Mouse (Mus musculus): ENCODE data around the gene Sun1.

DNA sequence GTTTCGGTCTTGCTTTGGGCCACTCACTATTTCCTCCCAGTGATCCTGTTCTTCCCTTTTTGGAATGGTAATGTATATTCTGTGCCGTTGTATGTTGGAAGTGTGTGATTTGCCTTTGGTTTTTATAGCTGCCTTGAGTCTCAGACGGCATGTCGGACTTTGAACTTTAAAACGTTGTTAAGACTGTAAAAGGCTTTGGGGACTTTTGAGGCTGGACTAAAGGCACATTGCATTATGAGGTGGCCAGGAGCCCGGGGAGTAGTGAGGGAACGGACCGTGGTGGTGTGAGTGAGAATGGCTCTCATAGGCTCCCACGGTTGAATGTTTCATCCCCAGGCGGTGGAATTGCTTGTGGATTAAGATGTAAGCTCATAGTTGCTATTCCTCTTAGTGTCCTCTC, 96.7 kb downstream of the Sun1 start:
- TF ChIP-seq MAX (IDR thresholded peaks at IDR 0.05; ENCODE audit: low read depth) (no peak), USF1 (IDR thresholded peaks at IDR 0.05; ENCODE audit: low read depth) (no peak), POLR2A (IDR thresholded peaks at IDR 0.05; ENCODE audit: insufficient read length, low read depth) (no peak), E2F4 (IDR thresholded peaks at IDR 0.05; ENCODE audit: insufficient read depth) (no peak), POLR2AphosphoS2 (IDR thresholded peaks at IDR 0.05; ENCODE audit: insufficient read length, low read depth) (no peak)

All from myocyte (in vitro differentiated cells).